Mouse (Mus musculus) forebrain, postnatal 0 days (tissue): ENCODE measurements at regions not wholly inside any gene's neighbourhood (a gene's known extent, or its start where the extent isn't known, plus 50 kb on each side); places are given as distances from the start of the nearest gene placed in this dataset.

Experiments
- ATAC-seq: fragments of 200-750 bp; cut with Nextera tagmentation; 2 replicates; pipeline ENCODE4 v1.8.0; 2017; ENCODE audit warnings: mild to moderate bottlenecking, moderate library complexity
- DNase-seq: peaks from one replicate; pipeline ENCODE4 v3.0.0-alpha.2; 2015
- H3K27ac ChIP-seq: fragments of 300-500 bp; sonication (generic); 2 replicates; pipeline ENCODE4 v1.5.1; 2014; ENCODE audit warnings: low read depth, mild to moderate bottlenecking, antibody characterized with exemption, low read length, moderate library complexity, mixed read lengths
- H3K27me3 ChIP-seq: fragments of 300-500 bp; sonication (generic); 2 replicates; pipeline ENCODE4 v1.6.1; 2014; ENCODE audit warnings: mild to moderate bottlenecking, low read length, mixed read lengths; ENCODE audit not compliant: insufficient read depth
- H3K36me3 ChIP-seq: fragments of 300-500 bp; sonication (generic); 2 replicates; pipeline ENCODE4 v1.6.1; 2014; ENCODE audit warnings: mild to moderate bottlenecking, moderate library complexity; ENCODE audit not compliant: insufficient read depth
- H3K4me1 ChIP-seq: fragments of 300-500 bp; sonication (generic); 2 replicates; pipeline ENCODE4 v1.6.1; 2014; ENCODE audit warnings: antibody characterized with exemption; ENCODE audit not compliant: insufficient read depth
- H3K4me2 ChIP-seq: fragments of 300-500 bp; sonication (generic); 2 replicates; pipeline ENCODE4 v1.6.1; 2014; ENCODE audit warnings: low read depth, mild to moderate bottlenecking, moderate library complexity
- H3K4me3 ChIP-seq: fragments of 300-500 bp; sonication (generic); 2 replicates; pipeline ENCODE4 v1.5.1; 2014; ENCODE audit warnings: low read depth, low read length, mixed read lengths
- H3K9ac ChIP-seq: fragments of 300-500 bp; sonication (generic); 2 replicates; pipeline ENCODE4 v1.6.1; 2014; ENCODE audit warnings: mild to moderate bottlenecking
- H3K9me3 ChIP-seq: fragments of 300-500 bp; sonication (generic); 2 replicates; pipeline ENCODE4 v1.6.1; 2016; ENCODE audit warnings: low read length
- CTCF ChIP-seq: sonication (generic); IDR thresholded peaks from 2 replicates; pipeline ENCODE4 v1.5.1; 2016; ENCODE audit warnings: antibody characterized with exemption, control low read depth, low read depth
- WGBS: fragments of 180-500 bp; shearing (Covaris S2); extraction: QIAGEN DNeasy Blood & Tissue Kit; methylation state at CpG from one replicate; pipeline ENCODE4 v1.1.7; 2014; 5-methylcytosine and 5-hydroxymethylcytosine counted together

DNA sequence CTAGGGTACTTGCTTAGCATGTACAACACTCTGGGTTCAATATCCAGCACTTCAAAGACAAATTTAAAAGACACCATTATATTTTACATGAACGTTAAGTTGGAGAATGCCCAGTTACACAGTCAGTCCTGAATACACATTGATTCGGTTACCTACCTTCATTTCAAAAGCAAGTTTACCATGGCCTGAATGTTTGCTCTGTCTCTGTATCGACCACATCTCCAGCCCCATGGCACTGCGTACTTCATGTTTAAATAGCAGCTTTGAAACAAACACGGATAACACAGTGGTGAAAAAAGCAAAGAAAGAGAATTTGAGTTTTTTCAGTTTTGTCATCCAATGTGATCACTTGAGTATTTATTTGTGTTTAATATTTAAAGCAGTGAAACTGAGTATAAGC lies 254.1 kb upstream of the Plxna2 start:
- Histone ChIP-seq H3K27ac (no peak overlapping the region), H3K9me3 (no peaks in the 10 kb centered on the region), H3K4me3 (no peak overlapping the region), H3K36me3 (no peaks in the 10 kb centered on the region), H3K9ac (no peak overlapping the region), H3K27me3 (no peaks in the 10 kb centered on the region), H3K4me2 (no peak overlapping the region), H3K4me1 (no peaks in the 10 kb centered on the region)
- WGBS, result 85% methylated on average over 5 of the region's 5 CpGs
- DNase-seq, result no peak
- no peak for ATAC-seq
- TF ChIP-seq CTCF, result no peak

DNA sequence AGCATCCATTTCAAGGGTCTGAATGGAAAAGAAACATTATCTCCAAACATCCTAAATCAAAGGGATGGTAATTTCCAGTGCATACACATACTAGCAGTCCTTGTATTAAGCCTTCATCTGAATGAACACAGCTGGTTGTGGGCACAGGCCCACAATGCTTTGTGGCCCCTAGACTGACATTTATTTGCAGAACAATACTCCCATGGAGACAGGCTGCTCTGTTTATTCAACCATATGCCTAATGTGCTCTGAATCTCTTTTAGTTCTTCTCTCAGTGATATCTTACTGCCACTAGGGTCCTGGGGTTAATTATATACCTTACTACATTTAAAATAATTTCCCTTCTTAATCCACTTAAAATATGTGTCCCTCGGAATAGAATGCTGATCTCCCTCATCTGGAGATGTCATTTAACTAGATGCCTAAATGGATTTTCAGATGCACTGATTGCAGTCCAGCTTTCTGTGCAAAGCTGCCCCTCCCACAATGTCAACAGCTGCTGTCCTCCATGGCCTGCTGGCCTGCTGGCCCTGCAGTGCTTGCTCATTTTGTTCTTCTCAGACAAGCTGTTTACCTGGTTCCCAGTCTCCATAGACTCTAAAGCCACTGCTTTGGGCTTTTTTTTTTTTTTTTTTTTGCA lies 254.8 kb upstream of the Plxna2 start:
- no peak for DNase-seq
- Histone ChIP-seq H3K27ac (no peak overlapping the region), H3K27me3 (no peaks in the 10 kb centered on the region), H3K36me3 (no peaks in the 10 kb centered on the region), H3K4me1 (no peaks in the 10 kb centered on the region), H3K4me3 (no peak overlapping the region), H3K4me2 (no peak overlapping the region), H3K9ac (no peak overlapping the region), H3K9me3 (no peaks in the 10 kb centered on the region)
- no peak for ATAC-seq
- no peak for TF ChIP-seq CTCF
- WGBS, result 25% methylated on average over 1 of the region's 1 CpGs

DNA sequence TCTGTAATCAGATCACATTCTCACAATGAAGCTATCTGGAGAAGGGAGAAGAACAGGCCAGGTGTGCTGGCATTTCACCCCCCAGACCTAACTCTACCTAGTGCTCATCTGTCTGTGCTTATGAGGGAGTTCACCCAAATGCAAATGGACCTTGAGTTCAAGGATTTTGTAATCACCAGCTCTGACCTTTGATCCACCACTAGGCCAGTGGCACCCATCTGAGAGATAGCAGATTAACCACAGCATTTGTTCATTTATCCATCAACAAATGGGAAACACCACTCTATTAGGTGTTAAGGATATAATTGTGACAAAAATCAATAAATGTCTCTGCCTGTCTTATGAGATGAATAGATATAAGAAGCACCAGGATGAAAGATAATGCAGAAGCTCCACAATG lies 255.7 kb upstream of the Plxna2 start:
- DNase-seq, result no peak
- no peak for ATAC-seq
- H3K9me3 ChIP-seq, result no peaks in the 10 kb centered on the region
- TF ChIP-seq CTCF, result no peak
- no peaks in the 10 kb centered on the region for H3K27me3 ChIP-seq
- no peak overlapping the region for H3K27ac ChIP-seq
- no peak overlapping the region for H3K9ac ChIP-seq
- no peaks in the 10 kb centered on the region for H3K36me3 ChIP-seq
- no peak overlapping the region for H3K4me3 ChIP-seq
- no peak overlapping the region for H3K4me2 ChIP-seq
- no peaks in the 10 kb centered on the region for H3K4me1 ChIP-seq

DNA sequence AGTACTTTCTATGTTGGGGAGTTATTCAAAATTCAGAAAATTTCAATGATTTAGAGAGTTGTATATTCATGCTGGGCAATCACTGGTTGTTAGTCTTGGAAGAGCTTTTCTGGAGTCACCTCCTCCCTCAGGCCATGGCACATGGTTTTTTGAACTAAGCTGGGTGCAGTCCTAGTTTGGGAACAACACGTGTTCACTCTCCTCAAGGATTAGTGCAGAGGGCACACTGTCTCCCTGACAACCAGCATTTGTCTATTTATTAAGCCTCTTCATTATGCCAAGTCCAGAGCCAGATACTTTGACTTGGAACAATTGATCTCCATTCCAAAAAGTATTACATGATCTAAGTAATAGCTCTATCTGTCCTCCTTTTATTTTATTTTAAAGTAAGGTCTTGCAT lies 256.7 kb upstream of the Plxna2 start:
- no peak for ATAC-seq
- Histone ChIP-seq H3K27ac (no peak overlapping the region), H3K4me2 (no peak overlapping the region), H3K36me3 (no peaks in the 10 kb centered on the region), H3K4me1 (no peaks in the 10 kb centered on the region), H3K9me3 (no peaks in the 10 kb centered on the region), H3K4me3 (no peak overlapping the region), H3K9ac (no peak overlapping the region), H3K27me3 (no peaks in the 10 kb centered on the region)
- WGBS, result 9% methylated on average over 1 of the region's 1 CpGs
- DNase-seq, result no peak
- TF ChIP-seq CTCF, result no peak

DNA sequence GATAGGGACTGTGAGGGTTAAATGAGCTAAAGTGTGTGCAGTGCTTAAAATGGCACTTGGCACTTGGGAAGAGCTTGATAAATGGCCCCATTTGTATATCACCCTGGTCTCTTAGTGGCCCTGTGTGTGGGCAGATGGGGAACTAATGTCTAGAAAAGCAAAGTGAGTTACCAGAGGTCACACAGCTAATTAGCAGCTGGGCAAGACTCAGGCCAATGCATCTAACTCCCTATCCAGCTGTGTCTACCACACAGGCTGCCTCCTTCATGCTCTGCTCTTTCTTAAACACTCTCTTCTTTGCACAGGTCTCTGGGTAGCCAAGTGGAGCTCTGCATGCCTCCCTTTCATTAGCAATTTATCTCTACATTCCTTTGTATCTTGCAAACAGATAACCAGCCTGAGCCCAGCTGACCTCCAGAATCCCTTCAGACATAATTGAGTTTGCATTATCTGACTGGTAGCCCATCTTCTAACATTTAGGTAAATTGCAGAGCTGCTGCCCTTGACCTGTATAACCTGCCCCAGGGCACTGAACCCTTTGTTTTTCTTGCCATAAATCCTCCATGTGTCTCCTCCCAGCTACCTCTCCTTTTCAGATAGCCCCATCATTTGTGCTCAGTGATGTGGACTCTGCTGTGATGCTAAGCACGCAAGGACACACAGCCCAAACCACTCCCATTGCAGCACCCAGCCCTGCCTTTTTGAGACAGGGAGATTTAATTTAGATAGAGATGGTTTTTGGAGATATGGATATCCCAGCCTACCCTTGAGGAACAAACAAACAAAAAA lies 263.5 kb upstream of the Plxna2 start:
- no peaks in the 10 kb centered on the region for H3K27me3 ChIP-seq
- WGBS, result 73% methylated on average over 1 of the region's 1 CpGs
- H3K9me3 ChIP-seq, result no peaks in the 10 kb centered on the region
- H3K4me1 ChIP-seq, result no peaks in the 10 kb centered on the region
- H3K36me3 ChIP-seq, result no peaks in the 10 kb centered on the region
- H3K27ac ChIP-seq, result no peak overlapping the region
- DNase-seq (no peak), ATAC-seq (no peak)
- TF ChIP-seq CTCF, result no peak
- no peak overlapping the region for H3K4me3 ChIP-seq
- H3K4me2 ChIP-seq, result no peak overlapping the region
- H3K9ac ChIP-seq, result no peak overlapping the region

DNA sequence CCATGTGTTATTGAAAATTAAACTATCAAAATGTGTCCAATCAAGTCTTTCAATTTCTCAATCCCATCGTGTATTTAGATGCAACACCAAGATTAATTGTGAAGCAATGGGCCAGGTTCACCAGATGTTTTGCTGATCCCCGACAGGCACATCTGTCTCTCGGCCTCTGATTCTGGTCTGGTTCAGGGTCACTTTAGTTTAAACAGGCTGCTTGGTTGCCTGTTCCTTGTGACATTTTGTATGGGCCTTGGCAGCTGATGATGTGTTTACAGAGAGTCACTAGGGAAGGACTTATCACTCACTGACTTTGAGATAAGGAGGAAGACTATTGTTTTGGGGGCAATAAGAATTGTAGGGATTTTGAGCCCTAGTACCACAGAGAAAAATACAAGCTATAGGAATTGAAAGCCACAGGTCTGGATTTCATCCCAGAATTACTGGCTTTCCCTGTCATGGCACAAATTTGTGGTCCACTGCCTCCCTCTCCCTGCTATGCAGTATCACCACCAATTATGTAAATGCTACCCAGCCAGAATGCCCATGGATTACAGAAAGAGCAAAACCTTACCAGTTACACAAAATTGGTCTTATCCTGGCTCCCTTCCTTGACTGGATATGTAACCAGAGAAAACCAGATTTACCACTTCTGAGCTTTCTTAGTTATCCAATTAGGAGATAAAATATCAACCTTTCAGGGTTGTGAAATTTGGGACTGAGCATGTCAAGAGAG lies 272.5 kb upstream of the Plxna2 start:
- Histone ChIP-seq H3K9me3 (no peaks in the 10 kb centered on the region), H3K9ac (no peak overlapping the region), H3K27me3 (no peaks in the 10 kb centered on the region), H3K36me3 (no peaks in the 10 kb centered on the region), H3K27ac (no peak overlapping the region), H3K4me1 (peaks cover 3% of the 10 kb centered on the region; the same call in 1 of the 2 replicates), H3K4me2 (no peak overlapping the region), H3K4me3 (no peak overlapping the region)
- 77% methylated on average over 3 of the region's 3 CpGs for WGBS
- no peak for ATAC-seq
- no peak for DNase-seq
- no peak for TF ChIP-seq CTCF

DNA sequence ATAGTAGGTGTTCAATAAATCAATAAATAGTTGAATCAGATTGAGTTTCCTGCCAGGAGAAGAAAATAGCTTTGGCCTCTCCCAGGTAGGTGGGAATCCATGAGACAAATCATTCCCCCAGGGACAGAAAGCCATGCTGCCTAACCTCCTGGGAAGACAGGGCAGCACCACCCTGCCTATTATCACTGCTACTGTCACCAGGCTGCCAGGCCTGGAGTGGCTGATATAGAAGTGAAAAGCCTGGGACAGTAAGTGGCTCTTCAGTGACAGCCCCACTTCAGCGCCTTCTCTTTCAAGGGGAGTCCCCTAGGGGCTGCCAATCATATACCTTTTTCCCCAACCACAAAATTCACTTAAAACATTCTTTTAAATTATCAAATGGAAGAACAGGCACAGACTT lies 275.4 kb upstream of the Plxna2 start:
- H3K4me1 ChIP-seq, result peaks cover 3% of the 10 kb centered on the region; the same call in 1 of the 2 replicates
- no peak overlapping the region for H3K27ac ChIP-seq
- H3K4me2 ChIP-seq, result no peak overlapping the region
- no peak for TF ChIP-seq CTCF
- no peak overlapping the region for H3K9ac ChIP-seq
- H3K9me3 ChIP-seq, result no peaks in the 10 kb centered on the region
- ATAC-seq (no peak; the same call in 1 of the 2 replicates), DNase-seq (no peak)
- H3K36me3 ChIP-seq, result no peaks in the 10 kb centered on the region
- no peaks in the 10 kb centered on the region for H3K27me3 ChIP-seq
- no peak overlapping the region for H3K4me3 ChIP-seq
- 82% methylated on average over 1 of the region's 1 CpGs for WGBS
